Mouse (Mus musculus) right cerebral cortex, postnatal 14 days (tissue): ENCODE data around the gene Morn3.

Source experiments
- DNase-seq: peaks from one replicate; pipeline ENCODE4 v3.0.0; 2022

Morn3 gene

DNA sequence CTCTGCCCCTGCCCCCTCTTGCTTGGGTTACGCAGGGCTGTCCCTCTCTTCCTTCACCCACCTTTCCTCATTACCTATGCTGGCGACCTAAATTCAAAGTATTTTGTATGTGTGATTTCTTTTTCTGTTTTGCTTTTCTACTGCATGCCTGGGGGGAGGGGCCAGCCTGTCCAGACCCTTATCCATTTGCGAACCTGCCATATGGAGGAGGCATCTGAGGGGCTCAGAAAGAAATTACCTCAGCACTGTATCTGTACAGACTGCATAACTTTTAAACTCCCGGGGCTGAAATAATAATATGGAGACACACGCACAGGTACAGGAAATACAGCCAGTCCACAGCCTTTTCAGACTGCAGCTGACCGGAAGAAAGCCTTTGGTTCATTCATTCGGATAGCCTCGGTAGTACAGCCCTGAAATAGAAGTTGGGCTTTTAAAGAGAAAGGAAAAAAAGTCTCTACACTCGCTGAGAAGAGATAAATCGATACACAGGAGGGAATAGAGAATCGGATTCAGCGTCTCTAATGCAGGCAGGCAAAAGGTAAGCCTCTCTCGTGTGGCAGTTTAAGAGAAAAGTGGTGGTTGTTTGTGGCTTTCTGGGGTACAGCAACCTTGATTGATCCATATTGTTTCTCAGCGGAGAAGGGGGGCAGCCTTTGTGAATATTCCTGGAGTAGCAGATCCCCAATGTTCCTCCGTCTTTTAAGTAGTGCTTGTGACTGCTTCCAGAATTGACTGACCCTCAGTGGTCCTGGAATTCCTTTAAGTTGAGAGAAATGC lies 57.1 kb downstream of the Morn3 start, which contains the start of gene Kdm2b:
Gene Kdm2b (minus strand): TSS at position 273 of the 780 bp plus-strand sequence.
- DNase-seq, result no peak

DNA sequence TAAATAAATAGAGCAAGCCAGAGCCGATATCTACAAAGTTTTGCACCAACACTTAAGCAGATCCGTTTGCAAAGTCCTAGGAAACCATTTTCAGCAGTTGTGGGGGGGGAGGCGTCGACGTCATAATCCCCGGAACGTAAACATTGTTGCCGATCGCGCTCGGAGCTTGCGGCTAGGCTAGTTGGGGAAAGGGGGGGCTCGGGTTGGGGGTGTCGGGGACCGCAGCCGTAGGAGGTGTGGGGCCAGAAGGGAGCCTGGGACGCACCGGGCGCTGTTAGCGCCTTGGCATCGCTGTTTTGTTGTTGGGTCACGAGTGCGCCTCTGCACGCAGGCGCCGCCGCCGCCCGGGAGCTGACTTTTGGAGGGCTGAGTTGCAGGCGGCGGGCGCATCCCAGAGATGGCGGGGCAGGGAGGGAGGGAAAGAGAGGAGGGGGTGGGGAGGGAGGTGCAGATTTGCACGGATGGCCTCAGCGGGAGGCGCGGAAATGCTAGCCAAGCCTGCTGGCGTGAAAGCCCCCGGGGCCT lies 57.8 kb downstream of the Morn3 start:
- peak; percentile 73 for DNase-seq

DNA sequence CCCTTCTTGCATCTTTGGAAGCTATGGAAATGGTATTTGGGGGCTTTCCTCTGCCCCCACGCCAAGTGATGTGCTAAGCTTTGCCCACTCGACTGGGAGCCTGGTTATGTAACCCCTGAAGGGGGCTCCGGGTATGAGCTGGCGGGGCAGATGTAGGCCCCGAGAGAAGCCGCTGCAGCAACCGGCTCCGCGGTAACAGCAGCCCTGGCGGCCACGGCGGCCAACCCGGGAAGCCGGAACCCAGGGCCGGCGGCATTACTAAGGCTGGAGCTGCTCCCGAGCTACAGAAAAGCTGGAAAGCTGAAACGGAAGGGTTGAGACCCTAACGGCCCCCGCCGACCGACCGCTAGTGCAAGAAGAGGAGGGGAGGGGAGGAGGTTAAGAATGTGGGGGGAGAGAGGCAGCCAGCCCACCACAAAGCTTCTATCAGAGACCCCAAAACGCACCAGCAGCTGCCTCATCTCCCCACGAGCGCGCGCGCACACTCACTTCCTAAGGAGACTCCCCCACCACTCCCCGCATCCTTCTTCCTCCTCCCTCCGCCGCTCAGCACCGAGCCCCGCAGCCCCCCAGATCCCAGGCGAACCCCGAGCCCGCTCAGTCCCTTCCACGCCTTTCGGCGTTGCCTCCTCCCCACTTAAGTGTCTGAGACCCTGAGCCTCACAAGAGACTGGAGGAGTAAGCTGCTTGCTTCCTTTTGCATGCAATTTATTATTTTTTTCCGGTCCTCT lies 58.6 kb downstream of the Morn3 start:
- peak; percentile 55 for DNase-seq

DNA sequence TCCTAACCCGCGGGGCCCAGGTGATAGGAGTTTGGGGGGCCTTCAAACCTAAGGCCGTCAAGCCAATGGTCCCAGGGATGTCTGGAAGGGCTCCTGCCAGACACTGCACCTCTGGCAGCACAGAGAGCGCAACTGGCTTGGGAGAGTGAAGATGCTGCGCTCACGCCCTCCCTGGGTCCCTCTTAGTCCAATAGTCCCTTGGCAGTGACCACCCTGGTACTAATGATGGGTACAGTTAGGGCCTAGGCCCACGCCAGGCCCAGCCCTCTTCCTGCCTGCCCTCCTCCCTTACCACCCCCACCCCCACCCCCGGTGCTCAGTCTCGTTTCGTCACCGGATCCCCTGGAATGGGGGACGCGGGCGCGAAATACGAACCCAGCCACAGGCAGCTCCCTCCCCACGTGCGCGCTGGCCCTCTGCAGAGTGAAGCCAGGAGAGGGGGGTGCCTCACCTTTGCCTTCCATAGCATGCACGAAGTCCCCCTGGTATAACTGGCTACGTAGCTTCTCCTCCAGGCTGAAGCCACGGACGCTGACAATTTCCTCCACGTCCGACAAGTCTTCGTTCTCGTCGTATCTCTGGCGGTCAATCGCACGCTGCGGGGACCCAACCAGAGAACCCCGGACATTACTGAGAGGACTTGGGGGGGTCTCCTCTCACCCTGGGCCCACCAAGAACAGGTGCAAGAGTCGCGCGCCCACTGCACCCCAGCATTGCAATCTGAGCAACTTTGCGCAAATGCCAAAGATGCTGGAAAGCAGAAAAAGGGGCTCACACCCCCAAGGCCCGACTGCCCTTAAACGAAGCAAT lies 59.4 kb downstream of the Morn3 start:
- DNase-seq, result peak; percentile 65

DNA sequence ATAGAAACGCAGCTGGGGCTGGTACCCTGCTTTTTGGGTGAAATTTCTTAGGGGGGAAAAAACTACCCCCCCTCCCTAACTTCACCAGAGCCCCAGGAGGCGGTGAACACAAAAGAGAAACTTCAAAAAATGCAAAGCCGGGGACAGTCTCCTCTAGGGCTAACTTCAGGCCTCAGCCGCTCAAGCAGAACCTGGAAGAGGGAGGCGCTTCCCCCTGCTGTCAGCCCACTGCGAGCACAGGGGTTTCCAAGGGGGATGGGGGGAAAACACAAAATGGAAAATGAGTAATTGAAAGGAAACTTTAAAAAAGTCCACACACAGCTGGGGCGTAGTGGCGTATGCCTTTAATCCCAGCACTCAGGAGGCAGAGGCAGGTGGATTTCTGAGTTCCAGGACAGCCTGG lies 60.7 kb downstream of the Morn3 start:
- DNase-seq, result no peak
